Mouse (Mus musculus): ENCODE results near the gene Lep.
A peak's percentile ranks its signal among the peaks of the same experiment; 100 is the strongest.

The Lep gene

DNA sequence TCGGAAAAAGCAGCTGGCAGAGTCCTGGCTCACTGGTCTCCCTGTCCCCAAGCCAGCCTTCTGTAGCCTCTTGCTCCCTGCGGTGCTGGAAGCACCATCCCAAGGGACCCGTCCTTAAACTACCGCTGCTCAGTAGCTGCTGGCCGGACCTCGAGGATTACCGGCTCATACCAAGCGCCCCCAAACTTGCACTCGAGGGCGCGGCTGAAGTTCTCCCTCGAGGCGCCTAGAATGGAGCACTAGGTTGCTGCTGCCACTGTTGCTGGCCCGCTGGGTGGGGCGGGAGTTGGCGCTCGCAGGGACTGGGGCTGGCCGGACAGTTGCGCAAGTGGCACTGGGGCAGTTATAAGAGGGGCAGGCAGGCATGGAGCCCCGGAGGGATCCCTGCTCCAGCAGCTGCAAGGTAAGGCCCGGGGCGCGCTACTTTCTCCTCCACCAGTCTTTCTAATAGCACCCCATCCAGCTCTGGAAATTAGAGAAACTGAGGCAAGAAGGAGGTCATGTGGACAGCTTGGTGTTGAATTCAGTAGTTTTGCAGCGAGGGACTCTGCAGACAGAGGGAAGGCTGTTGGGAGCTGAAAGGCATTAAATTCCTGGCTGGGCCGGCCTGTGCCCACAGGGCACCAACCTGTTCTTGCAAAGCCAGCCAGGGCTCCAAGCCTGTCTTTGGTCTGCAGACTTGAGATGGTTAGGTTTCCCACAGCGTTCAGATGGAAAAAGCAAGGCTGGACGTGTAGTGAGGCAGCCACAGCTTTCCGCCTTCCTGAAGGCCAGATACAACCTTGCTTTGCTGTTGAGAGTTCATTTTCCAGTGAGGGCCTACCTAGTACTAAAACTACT lies at the start of gene Lep:
Gene Lep, plus strand, starts transcription at position 375 of the 840 bp plus-strand sequence.
- no peak for DNase-seq (ENCODE audit: low read depth, low spot score)

DNA sequence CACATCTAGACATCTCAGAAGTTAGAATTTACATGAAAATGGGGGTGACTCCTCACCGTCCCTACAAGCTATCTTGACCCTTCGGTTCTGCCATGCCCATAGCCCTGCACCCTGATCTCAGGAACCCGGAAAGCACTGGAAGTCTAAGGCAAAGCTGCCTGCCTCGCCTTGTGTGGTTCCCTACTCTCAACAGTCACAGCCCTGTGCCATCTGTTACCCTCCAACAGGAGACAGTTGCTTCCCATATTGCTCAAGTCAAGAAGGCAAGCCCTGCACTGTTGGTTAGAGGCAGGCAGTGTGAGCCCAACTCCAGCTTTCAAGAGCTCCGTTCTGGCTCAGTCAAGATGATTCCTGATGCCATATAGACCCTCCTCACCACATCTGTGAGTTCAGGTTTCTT lies 48.4 kb upstream of the Lep start:
- no peak for DNase-seq (ENCODE audit: low read depth, low spot score)

DNA sequence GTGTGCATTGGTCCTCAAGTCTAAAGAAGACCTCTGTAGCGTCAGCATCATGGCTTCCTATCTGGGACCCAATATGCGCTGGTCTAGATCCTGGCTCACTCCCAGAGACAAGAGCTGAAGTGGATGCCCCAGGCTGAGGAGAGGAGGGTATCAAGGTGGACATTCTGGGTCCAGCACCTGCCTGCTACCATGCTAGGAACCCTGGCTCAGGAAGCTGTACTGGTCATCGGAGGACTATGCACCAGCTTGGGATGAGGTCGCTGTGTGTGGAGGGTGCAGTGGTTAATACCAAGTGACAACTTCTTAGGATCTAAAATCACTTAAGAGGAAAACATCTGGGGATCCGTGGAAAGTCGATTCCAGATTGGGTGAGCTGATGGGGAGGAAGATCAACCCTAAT lies 46.8 kb upstream of the Lep start:
- DNase-seq (ENCODE audit: low read depth, low spot score) = no peak

DNA sequence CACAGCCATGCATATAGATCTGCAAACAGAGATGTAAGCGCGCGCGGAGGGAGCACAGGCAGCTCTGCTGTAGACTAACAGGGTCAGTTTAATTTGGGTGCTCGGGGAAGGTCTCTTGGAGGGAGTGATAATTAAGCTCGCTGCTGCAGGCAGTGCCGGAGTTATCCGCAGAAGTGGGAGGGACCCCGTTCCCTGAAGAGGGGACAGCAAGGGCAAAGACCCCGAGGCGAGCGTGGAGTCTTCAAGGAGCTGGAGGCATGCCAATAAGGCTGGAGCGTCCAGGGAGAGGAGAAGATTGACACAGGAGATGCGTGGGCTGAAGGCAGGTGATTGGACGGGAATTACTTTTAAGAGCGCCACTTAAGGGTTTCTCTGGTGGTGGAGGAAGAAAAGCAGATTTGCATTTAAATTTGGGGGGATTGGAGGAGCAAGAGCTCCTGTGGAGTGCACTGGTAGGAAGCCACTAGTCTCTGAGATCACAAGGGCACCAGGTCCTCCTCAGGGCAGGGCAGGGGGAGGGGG lies 43.1 kb upstream of the Lep start:
- DNase-seq (ENCODE audit: low read depth, low spot score) = no peak

DNA sequence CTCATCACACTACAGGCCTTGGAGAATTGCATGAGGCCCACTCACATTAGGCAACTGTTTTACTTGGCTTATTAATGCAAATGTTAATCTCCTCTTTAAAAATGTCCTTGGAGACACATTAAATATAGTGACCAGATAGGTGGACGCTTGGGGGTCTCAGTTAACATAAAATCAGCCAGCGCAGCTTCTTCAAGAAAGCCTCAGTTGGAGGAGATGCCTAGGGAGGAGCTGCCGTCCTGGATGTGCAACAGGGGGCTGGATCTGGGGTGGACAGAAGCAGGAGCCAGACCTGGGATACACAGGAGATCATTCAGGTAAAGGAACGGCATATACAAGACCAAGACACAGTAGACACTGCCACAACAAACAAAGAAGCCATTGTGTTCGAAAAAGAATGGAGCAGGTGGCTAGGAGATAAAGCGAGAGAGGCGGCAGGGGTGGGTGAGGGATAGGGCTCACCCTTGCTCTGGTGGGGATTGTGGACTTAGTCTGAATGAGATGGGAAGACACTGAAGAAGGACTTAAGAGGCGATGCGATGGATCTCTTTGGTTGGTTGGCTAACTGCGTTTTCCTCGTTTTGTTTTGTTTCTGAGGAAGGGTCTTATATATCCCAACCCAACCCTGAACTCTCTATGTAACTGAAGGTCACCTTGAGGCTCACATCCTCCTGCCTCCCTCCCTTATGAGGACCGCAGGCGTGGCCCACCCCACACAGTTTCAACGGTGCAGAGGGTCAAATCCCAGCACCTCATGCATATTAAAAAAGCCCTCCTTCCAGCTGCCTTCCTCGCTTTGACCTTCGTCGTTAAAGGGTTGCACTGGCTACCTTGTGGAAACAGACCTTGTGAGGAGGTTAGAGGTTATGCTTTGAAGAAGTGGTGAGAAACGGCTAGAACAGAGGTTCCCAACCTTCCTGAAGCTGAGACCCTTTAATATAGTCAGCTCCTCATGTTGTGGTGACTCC lies 40.0 kb upstream of the Lep start:
- DNase-seq (ENCODE audit: low read depth, low spot score) = no peak

DNA sequence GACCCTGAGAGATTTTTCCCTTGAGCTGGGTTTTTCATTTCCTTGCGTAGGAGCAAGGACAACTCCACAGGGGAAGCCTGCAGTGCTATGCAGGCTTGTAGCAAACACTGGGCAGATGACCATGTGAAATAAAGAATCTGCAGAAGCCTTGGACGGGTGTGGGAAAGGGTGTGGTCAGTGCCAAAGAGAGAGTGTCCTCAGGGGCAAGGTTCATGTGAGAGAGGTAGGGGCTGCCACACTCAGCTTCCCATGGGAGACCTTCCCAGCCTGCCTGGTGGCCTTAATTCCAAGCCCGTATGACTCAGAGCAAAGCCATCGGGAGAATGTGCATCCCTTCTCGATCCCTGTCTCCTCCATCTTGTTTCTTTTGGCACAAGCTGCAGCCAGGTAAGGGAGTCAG lies 39.1 kb upstream of the Lep start:
- DNase-seq (ENCODE audit: low read depth, low spot score) = no peak

DNA sequence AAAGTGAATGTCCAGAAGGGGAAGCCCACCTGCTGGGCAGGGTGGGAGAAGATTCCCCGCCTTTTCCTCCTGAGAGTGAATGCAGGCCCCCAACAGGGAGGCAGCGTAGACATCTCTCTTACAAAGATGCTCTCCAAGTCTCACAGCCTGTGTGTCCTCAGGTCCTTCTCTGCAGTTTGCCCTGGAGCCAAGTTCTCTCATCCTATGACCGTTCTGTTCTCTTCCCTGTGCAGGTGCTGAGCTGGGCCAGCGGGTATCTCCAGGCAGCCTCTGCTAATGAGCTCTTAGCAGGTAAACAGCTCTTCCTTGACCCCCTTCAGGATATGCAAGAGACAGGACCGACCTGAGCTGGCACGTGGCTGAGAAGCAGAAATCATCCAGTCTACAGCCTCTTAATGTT lies 38.5 kb upstream of the Lep start:
- DNase-seq (ENCODE audit: low read depth, low spot score) = no peak

DNA sequence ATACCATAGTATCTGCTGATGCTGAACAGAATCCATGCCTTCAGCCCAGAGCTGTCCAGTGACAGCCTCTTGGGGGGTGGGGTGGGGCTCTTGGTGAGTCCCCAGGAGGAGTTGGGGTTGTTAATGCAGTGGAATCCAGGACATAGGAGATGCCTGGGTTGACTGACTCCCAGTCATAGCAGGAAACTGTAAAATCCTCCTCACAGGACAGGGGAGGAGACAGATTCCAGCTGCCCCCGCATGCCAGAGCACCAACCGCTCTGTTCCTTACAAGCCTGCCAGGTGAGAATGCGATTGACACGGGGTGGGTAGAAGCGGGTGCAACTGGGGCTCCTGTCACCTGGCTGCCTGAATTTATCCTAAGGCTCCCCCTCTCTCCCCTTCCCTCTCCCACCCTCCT lies 37.9 kb upstream of the Lep start:
- no peak for DNase-seq (ENCODE audit: low read depth, low spot score)

DNA sequence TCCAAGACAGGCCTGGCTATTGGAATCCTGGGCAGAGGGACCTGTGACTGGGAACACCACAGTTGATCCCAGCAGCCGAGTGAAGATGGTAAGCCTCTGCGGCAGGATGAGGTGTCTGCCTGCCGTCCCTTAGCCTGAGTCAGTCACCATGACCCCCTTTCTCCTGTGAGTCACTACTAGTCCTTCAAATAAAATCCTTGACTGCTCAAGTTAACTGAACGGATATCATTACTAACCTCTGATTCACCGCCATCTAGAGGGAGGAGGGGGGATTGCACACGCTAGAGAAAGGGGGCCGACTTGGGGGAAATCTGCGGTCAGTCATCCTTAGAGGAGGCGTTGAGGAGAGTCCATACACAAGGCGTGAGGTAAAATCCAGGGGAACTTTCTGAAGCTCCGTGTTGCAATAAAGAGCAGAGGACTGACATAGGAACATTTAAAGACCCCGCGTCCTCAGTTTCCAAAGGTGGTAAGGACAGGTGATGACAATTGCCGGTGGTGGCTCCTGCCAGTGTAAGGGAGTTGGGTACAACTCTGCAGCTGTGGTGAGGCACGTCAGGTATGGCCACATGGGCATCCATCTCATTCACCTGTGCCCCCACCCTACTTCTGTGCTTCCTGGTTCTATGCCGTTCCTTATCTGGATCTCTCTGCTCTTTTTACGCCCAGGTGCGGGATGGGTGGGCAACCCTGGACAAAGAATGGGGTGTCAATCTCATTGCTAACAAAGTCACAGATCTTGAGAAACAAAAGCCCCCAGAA lies 36.6 kb upstream of the Lep start:
- peak; percentile 42 for DNase-seq (ENCODE audit: low read depth, low spot score)

DNA sequence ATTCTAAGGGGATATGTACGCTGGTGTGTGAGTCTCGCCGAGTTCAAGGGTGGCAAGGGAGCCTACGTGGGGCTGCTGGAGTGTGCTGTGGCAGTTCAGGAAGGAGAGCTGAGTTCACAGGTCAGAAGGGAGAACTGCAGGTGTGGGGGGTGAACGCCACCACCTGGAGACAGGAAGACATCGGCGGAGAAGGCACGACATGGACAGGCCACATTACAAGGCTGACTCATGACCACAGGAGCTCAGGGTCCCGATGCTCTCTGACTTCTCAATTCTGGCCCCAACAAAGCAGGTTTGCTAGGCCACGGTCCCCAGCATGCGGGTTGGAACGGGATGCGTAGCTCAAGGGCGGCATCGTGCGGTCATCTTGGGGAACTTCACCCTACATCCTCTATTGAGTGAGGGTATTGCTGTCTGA lies 36.0 kb upstream of the Lep start:
- peak; percentile 65 for DNase-seq (ENCODE audit: low read depth, low spot score)

DNA sequence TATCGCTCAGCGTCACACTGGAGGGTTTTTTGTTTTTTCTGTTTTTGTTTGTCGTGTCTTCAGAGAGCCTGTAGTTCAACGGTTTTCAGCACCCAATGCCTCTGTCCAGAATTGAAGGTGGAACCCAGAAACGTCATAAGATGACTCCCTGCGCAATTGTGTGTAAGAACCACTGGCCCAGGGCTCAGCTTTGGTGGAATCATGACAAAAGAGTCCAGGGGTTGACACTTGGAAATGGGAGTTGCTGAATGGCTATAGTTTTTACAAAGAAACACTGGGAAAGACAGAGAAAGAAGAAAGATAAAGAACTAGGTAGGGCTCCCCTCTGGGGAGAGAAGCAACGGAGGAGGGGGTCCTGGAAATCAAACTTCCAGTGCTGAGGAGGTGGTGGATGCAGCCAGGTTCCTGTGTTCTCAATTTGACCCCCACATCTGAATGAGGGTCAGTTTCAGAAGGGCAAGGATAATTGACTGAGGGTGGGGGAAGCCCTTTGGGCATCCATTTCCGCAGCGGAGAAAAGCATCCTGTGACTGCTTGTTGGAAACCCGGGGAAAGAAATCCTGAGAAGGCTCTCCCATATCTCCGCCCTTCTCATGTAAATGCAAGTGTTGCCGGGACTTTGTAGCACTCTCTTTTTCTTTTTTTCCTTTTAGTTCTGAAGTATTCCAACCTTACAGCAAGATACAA lies 34.1 kb upstream of the Lep start:
- no peak for DNase-seq (ENCODE audit: low read depth, low spot score)

DNA sequence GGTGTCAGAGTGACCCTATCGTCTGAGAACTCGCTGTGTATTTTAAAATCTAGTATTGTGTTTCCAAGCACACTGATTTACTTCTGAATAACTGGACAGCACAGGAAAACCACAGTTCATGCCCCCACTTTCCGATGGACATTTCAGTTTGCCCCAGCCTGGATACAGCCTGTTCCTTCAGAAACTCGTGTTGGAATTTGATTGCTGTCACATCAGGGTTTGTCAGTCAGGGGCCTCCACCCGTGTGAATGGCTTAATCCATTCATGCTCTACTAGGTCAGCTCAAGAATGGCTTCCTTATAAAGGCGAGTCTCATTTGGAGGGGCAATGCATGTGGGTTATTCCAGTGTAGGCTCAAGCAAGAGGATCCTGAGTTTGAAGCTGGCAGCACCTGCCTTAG lies 33.3 kb upstream of the Lep start:
- DNase-seq (ENCODE audit: low read depth, low spot score) = no peak

DNA sequence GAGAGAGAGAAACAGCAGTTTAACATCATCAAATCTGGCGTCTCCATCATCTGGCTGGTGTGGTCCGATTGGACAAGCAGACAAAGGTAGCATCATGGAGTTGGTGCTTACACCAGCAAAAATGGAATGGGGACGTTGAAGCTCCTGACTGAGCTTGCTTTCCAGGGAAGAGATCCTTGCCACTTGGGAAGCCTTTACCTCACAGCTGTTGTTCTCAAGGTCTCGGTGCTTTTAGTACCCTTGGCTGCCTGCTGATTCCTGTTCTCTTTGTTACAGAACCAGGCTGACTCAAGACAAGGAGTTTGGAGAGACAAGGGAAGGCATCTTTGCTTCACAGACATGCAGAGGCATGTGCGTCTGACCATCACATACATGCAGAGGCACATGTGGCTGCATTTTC lies 31.9 kb upstream of the Lep start:
- DNase-seq (ENCODE audit: low read depth, low spot score) = no peak

DNA sequence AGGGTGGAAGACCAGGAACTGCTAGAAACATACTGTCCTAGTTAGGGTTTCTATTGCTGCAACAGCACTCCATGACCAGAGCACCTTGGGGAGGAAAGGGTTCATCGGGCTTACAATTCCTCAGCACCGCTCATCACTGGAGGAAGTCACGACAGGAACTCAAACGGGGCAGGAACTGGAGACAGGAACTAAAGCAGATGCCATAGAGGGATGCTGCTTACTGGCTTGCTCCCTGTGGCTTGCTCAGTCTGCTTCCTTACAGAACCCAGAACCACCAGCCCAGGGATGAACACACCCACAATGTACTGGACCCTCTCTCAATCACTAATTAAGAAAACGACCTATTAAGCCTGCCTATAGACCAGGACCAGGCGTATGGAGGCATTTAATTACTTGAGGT lies 30.5 kb upstream of the Lep start:
- no peak for DNase-seq (ENCODE audit: low read depth, low spot score)

DNA sequence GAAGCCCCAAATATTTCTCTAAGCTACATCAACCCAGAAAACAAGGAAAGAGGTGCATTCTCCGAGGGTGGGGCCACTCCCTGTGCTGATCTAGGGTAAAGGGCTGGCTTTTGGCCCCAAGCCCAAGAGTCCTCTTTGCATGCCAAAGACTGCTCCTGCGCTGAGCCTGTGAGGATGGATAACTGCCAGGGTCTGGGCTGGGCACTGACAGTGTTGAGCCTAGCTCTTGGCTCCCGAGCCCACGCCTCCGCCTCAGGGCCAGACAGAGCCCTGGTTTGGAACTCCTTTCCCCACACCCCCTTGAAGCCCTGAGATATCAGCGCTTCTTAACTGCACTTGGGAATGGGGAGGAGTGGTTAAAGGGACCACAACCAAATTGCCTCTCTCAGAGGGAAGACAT lies 28.8 kb upstream of the Lep start:
- no peak for DNase-seq (ENCODE audit: low read depth, low spot score)

DNA sequence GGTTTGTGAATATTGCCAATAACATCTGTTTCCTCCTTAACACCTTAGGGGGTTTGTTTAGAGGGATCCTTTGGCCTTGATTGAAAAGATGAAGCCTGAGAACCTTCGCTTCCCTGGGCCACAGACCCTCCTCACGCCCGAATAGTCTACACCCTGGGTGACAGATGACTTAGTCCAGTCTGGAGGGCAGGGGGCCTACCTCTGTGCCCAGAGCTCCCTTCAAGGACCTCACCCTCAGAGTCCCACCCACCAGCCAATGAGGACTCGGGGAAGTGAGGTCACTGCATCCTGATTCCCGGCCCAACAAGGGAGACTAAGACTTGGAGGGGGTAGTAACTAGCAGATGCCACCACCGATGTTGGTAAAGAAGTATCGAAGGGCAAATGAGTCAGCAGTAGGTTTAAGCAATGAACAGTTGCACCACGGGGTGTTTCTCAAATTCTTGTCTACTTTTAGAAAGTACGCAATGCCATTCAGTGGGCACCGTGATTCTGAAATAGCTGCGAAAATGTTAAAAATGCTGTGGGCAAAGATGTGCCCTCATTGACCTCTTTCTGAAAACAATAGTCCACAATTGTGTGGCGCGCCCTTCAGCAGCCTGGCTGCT lies 28.2 kb upstream of the Lep start:
- no peak for DNase-seq (ENCODE audit: low read depth, low spot score)

DNA sequence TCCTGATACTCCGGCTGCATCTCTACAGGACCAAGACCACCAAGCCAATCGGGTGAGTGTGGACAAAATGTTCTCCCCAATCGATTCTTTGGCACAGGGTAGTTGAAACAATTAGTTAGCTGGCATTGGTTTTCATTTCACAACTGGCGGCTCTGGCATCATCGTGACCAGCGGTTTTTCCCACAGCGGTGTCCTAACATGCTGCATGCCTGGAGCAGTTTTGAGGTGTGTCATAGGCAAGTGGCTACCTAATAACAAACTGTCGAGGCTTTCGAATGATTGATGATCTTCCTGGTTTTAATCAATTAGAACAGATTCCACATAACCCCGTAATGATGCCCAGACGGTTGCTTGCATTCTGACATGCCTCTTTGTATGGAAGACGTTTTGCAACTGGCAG lies 27.6 kb upstream of the Lep start:
- DNase-seq (ENCODE audit: low read depth, low spot score) = no peak

DNA sequence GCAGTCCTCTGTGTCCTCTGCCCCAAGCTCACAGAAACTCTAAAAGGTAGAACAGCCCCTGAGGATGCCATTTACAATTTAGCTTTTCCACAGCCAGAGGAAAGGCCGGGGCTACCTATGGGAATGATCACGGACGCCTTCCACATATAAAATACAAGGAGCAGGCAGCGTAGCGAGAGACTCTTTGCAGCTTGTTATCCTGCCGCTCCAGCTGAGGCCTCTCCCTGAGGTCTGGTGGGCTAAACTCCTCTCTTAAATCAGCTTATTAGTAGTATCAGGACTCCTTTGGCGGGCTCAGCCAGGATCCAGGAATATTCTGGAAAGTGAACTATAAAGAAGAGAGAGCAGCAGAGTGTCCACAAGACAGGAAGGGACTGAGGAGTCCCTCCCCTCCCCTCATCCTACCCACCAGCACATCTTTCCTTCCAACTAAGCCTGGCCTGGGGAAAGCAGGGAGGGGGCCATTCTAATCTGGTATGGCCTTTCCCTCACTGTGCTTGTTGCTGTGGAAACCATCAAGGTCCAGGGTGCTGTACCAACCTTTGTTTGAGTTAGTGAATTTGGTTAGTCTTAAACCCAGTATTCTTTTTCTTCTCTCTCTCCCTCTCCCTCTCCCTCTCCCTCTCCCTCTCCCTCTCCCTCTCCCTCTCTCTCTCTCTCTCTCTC lies 25.9 kb upstream of the Lep start:
- DNase-seq (ENCODE audit: low read depth, low spot score) = no peak

DNA sequence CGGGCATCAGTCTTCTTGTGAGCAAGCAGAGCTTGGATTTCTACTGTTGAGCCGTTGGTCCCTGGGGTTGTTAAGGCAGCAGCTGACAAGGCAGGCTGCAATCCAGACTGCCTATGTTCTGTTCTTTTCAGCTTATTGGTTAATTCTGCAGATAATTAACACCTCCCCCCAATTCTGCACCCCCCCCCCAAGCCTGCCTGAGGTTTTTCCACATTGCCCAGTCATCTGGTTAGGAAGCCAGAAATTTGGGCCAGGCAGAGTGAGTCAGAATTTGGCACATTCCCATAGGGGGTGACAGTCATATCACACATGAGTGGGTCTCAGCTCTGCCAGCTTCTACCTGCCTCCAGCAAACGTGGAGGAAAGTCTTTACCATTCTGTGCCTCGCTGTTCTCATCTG lies 23.3 kb upstream of the Lep start:
- DNase-seq (ENCODE audit: low read depth, low spot score) = no peak

DNA sequence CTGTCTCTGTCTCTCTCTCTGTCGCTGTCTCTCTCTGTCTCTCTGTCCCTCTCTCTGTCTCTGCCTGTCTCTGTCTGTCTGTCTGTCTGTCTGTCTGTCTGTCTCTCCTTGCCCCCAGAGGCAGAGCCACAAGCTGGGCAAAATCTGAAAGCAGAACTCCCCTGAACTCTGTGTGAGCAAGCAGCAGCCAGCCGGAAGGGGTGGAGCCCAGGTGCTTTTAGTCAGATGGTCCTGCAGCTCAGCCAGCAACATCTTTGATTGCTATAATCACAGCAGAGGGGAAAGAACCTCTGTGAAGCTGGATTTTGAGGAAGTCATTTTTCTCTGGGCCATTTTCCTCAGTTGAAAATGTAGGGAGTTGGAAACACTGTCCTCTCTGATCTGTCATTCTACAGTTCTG lies 19.8 kb upstream of the Lep start:
- no peak for DNase-seq (ENCODE audit: low read depth, low spot score)

All from CD4-positive helper T cell, adult 2 months (primary cell).